Mouse (Mus musculus) forebrain, embryonic 16.5 days (tissue): Measurements from ENCODE around the gene Hnrnpll. TPM values are rescaled to one million over a fixed set of nuclear protein-coding genes. Genes with fewer than 3 reads are reported as not detected.

Experiments used
- polyA plus RNA-seq: library from polyadenylated mRNA; unstranded; fragments of >200 nt; fragmentation: Nextera tagmentation; extraction: Ambion mirVana; gene quantifications from 2 replicates; pipeline ENCODE4 v1.2.1, GENCODE M21; 2015

The Hnrnpll gene
- polyA plus RNA-seq, 1 experiment from 2014 or later, result 66.6 TPM

Other genes starting within 250 kb of the Hnrnpll start
- gene Atl2, start 166.2 kb downstream of the Hnrnpll start, polyA plus RNA-seq, result 38.6 and 39.2 TPM in 2 replicates
- gene Galm, start 65.1 kb upstream of the Hnrnpll start, polyA plus RNA-seq, result 1.7 and 2.4 TPM in 2 replicates
- 575 and 647 TPM in 2 replicates for gene Srsf7, start 145.0 kb upstream of the Hnrnpll start, polyA plus RNA-seq
- not detected in 2 replicates for gene Ttc39d, start 145.1 kb upstream of the Hnrnpll start, polyA plus RNA-seq
- 25.2 and 25.8 TPM in 2 replicates for gene Gemin6, start 162.1 kb upstream of the Hnrnpll start, polyA plus RNA-seq
- gene Morn2, start 227.9 kb upstream of the Hnrnpll start, polyA plus RNA-seq, result 40.8 and 42.8 TPM in 2 replicates
- gene Dhx57, start 228.1 kb upstream of the Hnrnpll start, polyA plus RNA-seq, result 54.4 and 56.7 TPM in 2 replicates
- gene Arhgef33, start 245.1 kb upstream of the Hnrnpll start, polyA plus RNA-seq, result 1.0 and 1.2 TPM in 2 replicates